Mouse (Mus musculus) kidney, adult 11 months (tissue): ENCODE measurements at regions not wholly inside any gene's neighbourhood (a gene's known extent, or its start where the extent isn't known, plus 50 kb on each side); places are given as distances from the start of the nearest gene placed in this dataset.

Source experiments
- DNase-seq: peaks from one replicate; pipeline ENCODE4 v3.0.0; 2022

GRCm38 (mm10) chr15:96770299-96770698, 70.8 kb upstream of the Slc38a2 start:
- no peak for DNase-seq

- DNase-seq, result no peak
Observed at GRCm38 (mm10) chr15:96769751-96770150, 70.2 kb upstream of the Slc38a2 start.

DNA sequence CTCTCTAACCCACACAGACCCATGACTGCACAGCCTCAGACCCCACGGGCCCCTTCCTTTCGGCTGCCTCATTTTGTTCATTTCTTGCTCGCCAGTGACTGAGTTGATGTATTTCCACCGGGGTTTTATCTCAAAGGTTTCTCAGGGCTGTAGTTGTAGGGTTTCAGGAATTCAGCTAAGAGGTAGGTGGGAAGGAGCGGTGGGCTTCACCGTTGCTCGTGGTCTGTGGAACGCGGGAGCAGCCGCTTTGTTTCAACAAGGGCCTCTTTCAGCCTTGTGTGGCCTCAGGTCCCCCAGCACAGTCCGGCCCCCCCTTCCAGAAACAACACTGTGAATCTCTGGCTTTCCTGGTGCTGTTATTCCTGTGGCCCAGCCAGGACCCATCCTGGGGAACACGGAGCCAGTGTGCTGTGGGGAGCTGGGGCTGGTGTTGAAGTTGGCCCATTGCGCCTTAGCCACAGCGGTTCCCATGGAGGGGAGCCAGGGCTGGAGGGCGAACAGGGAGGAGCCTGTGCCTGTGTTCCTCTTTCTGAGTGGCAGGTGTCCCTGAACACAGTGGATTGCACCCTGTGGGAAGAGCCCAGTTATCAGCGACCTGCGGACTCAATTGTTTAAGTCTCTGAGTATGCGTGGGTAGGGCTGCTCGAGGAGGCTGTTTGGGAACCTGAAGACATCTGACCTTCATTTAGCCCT, 68.9 kb upstream of the Slc38a2 start:
- no peak for DNase-seq

DNA sequence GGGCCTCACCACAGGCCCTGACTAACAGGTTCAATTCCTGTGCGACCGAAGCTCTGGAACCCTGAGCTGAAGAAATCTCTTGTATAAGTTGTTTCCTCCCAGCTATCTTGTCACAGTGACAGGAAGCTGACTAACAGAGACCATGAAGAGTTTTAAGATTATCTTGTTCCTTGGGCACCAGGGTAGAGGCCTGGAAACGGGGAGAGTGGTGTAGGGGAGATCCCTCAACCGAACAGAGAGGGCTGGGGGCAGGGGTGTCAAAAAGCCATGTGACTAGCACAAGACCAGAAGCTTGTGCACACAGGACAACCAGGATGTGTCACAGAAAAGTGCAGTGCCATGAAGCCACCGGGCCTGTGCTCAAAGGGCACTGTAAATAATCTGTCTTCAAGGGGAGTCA, 67.7 kb upstream of the Slc38a2 start:
- no peak for DNase-seq

DNA sequence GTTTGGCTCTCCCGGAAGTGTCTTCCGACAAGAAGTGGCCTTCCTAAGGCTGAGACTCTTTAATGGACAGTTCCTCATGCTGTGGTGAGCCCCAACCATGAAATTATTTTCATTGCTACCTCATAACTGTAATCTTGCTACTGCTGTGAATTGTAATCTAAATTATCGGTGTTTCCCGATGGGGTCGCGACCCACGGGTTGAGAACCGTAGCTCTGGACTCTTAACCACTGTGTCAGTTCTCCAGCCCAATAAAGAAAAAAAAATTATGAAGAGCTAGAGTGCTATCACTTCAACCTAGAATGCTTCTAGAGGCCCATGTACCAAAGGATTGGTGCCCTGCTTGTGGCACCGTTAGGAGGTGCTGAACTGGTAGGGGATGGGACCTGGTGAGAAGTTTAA, 66.7 kb upstream of the Slc38a2 start:
- DNase-seq, result no peak

- DNase-seq, result no peak
Observed at GRCm38 (mm10) chr15:96763611-96764010, 64.1 kb upstream of the Slc38a2 start.

GRCm38 (mm10) chr15:96759078-96759995, 59.8 kb upstream of the Slc38a2 start:
- DNase-seq, result no peak

DNA sequence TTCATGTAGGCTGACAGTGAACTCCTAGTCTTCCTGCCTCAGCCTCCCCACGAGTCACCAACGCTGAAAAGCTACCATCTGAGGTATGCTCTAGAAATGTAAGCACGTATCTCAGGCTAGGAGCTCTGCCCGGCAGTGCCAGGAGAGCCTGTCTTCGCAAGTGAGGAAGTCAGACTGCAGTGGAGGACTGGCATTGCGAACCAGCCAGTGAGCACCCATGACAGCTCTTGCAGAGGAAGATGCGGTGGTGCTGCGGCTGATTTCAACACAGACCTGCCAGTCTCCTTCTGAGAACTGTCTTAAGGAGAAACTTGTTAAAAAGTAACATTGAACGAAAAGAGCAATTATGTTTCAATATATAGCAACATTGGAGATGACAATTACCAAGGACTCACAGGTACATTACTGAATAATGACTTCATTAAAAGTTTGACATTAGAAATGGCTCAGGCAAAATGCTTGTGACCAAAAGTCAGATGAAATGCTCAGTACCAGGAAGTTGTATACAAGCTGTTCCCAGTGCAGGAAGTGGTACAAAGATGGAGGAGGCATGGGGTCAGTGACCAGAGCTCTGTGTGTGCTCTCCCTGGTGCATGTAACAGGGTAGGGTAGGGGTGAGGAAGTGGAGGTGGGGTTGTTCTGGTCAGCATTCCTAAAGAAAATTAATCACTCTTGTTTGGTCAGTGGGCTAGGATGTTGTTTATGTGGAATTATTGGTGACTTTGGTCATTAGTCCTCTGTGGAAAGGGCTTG, 58.1 kb upstream of the Slc38a2 start:
- DNase-seq, result no peak

DNA sequence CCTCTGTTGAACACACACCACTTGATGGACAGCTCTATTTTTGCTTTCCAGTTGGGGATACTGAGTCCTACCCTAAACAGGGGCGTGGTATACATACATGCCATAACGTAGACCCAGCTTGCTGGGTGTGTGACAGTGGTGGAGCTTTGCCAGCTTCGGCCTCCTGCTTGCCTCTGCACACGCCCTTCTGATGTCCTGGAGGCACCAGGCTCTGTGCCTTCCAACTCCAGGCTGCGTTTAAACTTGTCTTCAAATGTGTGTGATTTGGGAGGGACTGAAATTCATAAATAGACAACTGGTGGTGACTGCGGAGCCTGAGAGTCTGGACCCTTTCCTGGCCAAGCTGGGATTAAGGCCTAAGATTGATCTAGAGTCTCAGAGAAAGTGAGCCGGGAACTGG, 56.9 kb upstream of the Slc38a2 start:
- DNase-seq, result no peak

GRCm38 (mm10) chr15:96755951-96756350, 56.4 kb upstream of the Slc38a2 start:
- peak; percentile 44 for DNase-seq

GRCm38 (mm10) chr15:96755322-96755942, 55.9 kb upstream of the Slc38a2 start:
- no peak for DNase-seq

DNA sequence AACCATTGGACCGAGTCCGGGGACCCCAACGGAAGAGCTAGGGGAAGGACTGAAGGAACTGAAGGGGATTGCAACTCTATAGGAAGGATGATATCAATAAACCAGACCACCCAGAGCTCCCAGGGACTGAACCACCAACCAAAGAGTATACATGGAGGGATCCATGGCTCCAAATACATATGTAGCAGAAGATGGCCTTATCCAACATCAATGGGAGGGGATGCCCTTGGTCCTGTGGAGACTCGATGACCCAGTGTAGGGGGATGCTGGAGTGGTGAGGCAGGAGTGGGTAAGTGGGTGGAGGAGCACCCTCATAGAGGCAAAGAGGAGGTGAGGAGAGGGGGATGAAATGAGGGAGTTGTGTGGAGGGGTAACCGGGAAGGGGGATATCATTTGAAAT, 54.5 kb upstream of the Slc38a2 start:
- no peak for DNase-seq

DNA sequence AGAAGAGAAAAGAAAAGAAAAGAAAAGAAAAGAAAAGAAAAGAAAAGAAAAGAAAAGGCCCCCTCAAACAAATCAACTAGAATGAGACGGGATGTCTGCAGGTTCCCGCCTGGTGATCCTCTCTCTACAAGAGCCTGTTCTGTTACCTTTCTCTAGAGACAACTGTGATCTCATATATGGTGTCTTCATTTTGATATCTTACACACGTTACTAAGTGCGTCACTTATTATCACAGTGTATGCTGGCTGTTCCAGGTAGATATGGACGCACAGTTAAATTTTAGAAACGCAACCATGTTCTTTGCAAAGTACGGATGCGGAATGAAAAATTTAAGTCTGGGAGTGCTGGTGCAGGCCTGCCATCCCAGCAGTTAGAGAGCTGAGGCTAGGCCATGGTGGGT, 53.2 kb upstream of the Slc38a2 start:
- DNase-seq, result no peak

- DNase-seq, result no peak
Observed at GRCm38 (mm10) chr15:96752062-96752358, 52.5 kb upstream of the Slc38a2 start.

- no peak for DNase-seq
Observed at GRCm38 (mm10) chr15:96751243-96752061, 51.9 kb upstream of the Slc38a2 start.

DNA sequence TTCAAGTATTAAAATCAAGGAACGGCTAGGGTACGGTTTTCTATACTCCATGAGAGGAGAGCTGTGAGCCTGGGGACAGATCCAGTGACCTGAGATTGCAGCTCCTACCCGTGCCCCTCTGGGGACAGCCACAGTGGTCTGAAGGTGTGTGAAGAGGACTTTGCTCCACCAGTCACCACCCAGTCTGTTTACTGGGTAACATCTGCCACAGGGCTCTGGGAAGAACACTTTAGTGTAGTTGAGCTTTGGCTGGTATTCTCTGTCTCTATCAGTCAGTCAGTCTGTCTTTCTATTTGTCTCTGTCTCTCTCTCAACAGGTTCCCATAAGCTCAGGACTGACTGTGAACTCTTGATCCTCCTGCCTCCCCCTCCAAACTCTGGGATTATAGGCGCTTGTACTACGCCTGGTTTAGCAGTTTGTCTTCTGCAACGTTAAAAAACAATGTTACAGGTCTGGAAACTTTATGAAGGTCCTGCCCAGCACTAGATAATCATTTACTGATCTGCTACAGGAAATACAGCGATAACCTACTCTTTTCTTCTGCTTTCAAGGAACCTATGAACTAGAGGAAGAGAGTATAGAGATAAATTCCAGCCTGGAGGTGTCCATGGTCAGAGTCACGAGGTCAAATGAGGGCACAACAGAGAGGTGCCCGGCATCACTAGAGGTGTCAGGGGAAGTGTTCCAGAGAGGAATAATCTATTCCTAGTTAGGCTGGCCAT, 50.2 kb upstream of the Slc38a2 start:
- DNase-seq, result no peak
